Mouse (Mus musculus): Measurements from ENCODE around the gene Armc9. TPM values are rescaled to one million over a fixed set of nuclear protein-coding genes. Genes with fewer than 3 reads are reported as not detected.

The Armc9 gene
- polyA plus RNA-seq, 1 experiment: 9.6 TPM

DNA sequence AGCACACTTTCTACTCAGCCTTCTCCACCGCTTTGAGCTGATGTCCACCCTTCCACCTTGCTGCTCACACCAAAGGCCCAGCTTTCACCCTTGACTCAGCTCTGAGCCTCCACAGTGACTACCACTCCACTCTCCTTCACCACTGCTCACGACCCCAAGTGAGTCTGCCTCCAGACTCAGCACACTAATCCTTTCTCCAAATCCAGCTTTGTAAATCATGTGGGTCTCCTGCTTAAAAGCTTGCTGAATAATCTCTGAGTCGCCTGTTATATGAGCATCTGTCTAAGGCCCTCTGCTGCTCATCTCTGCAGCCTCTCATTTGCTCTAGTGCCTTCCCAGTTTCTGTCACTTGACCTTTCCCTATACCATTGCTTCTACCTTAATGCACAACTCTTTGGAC is 13.5 kb upstream of the Armc9 start:
- no peaks in the 10 kb centered on the region for H3K4me1 ChIP-seq (ENCODE audit: control insufficient read depth, insufficient read depth, low read length)
- no peak overlapping the region for H3K27ac ChIP-seq (ENCODE audit: control insufficient read depth, insufficient read depth, low read depth, low read length, poor library complexity)
- TF ChIP-seq POLR2A (IDR thresholded peaks at IDR 0.05; ENCODE audit: borderline replicate concordance, control insufficient read depth, low read depth, low read length): no peak
- no peak for TF ChIP-seq CTCF (IDR thresholded peaks at IDR 0.05; ENCODE audit: control insufficient read depth, insufficient read depth, low read length)
- WGBS: 76% methylated on average over 3 of the region's 3 CpGs
- no peak overlapping the region for H3K4me3 ChIP-seq (replicated peaks; ENCODE audit: control insufficient read depth, low read depth, low read length)

DNA sequence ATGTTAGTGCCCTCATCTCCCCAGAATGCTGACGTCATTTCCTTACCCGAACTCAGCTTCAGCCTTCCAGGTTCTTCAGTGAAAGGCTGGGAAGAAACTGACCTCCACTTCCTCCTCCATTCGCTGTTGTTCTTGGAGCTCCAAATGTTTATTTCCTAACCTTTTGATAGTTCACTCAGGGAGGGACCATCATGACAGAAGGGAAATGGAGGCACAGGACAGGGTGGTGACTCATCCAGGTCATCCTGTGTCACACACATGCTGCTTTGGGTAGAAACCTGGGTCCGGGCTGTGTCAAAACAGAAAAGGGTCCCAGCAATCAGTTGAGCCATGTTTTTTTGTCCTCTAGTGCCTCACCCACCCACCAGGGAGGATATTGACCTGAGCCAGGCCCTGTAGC is 11.4 kb upstream of the Armc9 start:
- TF ChIP-seq POLR2A (IDR thresholded peaks at IDR 0.05; ENCODE audit: borderline replicate concordance, control insufficient read depth, low read depth, low read length) (no peak), CTCF (IDR thresholded peaks at IDR 0.05; ENCODE audit: control insufficient read depth, insufficient read depth, low read length) (no peak)
- Histone ChIP-seq H3K4me3 (replicated peaks; ENCODE audit: control insufficient read depth, low read depth, low read length) (no peak overlapping the region), H3K4me1 (ENCODE audit: control insufficient read depth, insufficient read depth, low read length) (no peaks in the 10 kb centered on the region), H3K27ac (ENCODE audit: control insufficient read depth, insufficient read depth, low read depth, low read length, poor library complexity) (no peak overlapping the region)
- WGBS: 64% methylated on average over 4 of the region's 4 CpGs

DNA sequence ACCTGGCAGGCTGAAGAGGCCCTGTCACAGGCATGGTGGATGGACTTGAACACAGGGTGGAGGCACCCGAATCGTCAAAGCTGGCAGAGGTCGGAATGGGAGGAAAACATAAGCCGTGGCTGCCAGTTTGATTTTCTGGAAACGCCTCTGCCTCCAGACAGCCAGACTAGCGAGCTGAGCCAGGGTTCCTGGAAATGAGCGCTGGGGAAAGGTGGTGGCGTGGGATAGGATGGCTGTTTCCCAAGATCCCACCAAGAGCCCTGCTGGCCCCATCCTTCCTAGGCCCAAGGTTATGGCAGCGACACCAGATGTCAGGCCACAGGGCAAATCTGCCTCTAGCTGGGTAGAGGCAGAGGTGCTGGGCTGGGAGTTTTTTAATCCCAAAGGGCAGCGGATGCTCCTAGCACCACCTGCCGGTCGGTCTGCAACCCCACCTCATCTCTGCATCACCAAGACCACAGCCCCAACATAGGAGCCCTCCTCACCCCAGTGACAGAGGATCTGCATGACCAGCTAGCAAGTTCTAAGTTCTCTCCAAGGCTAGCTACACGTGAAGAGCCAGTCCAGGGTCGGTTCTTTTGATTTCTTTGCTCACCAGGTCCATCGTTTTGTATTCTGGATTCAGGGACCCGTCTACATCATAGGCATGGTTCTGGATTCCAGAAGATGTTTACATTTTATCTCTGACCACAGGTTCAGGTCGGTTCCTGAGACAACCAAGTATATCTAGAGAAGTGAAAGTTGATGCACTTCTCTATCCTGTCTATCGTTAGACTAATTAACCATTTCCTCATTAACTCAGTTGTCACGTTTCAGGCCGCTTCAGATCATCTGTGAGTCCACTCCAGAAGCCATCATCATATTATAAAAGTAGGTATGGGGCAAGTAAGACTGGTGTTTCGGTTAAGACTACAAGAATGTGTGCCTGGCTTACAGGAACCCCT is 10.3 kb upstream of the Armc9 start:
- WGBS: 75% methylated on average over 21 of the region's 21 CpGs
- TF ChIP-seq CTCF (IDR thresholded peaks at IDR 0.05; ENCODE audit: control insufficient read depth, insufficient read depth, low read length): no peak
- TF ChIP-seq POLR2A (IDR thresholded peaks at IDR 0.05; ENCODE audit: borderline replicate concordance, control insufficient read depth, low read depth, low read length): no peak
- no peak overlapping the region for H3K4me3 ChIP-seq (replicated peaks; ENCODE audit: control insufficient read depth, low read depth, low read length)
- H3K27ac ChIP-seq (ENCODE audit: control insufficient read depth, insufficient read depth, low read depth, low read length, poor library complexity): 0 out of 2 replicates have a peak overlapping the region, but pooled peaks have one; percentile 39
- no peaks in the 10 kb centered on the region for H3K4me1 ChIP-seq (ENCODE audit: control insufficient read depth, insufficient read depth, low read length)

DNA sequence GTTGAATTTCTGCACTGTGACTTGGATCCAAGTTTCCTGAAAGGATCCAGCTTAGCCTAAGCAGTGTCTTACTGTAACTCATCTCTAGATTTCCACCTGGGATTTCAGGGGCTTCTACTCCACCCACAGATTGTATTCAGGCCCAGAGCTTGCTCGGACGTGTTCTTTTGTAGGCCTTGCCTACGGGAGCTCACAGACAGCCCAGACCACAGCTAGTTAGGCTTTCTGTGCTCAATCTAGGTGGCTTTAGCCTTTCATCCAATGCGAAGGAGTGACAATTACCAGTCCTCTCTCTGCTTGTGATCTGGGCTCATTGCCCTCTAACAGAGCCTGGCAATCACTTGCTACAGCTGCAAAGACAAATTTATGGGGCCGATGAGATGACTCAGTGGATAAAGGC is 8.3 kb upstream of the Armc9 start:
- 84% methylated on average over 5 of the region's 5 CpGs for WGBS
- Histone ChIP-seq H3K4me3 (replicated peaks; ENCODE audit: control insufficient read depth, low read depth, low read length) (no peak overlapping the region), H3K4me1 (ENCODE audit: control insufficient read depth, insufficient read depth, low read length) (no peaks in the 10 kb centered on the region), H3K27ac (ENCODE audit: control insufficient read depth, insufficient read depth, low read depth, low read length, poor library complexity) (no peak overlapping the region)
- TF ChIP-seq CTCF (IDR thresholded peaks at IDR 0.05; ENCODE audit: control insufficient read depth, insufficient read depth, low read length): no peak
- TF ChIP-seq POLR2A (IDR thresholded peaks at IDR 0.05; ENCODE audit: borderline replicate concordance, control insufficient read depth, low read depth, low read length): no peak

DNA sequence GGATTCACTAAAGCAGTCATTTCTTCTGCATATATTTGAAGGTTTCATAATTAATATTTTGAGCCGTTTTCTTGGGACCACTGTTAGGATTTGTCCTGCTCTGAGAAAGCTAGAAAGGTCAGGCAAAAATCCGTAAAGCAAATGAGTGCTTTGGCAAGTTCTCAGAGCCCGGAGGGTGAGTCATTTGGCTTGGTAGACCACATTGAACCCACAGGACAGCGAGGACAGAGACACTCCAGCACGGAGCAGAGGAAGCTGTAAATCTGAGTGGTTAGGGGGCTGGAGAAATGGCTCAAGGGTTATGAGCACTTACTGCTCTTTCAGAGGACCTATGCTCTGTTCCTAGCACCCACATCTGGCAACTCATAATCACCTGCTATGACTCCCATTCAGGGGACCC is 7.0 kb upstream of the Armc9 start:
- no peaks in the 10 kb centered on the region for H3K4me1 ChIP-seq (ENCODE audit: control insufficient read depth, insufficient read depth, low read length)
- 17% methylated on average over 5 of the region's 5 CpGs for WGBS
- H3K27ac ChIP-seq (ENCODE audit: control insufficient read depth, insufficient read depth, low read depth, low read length, poor library complexity): no peak overlapping the region
- no peak overlapping the region for H3K4me3 ChIP-seq (replicated peaks; ENCODE audit: control insufficient read depth, low read depth, low read length)
- TF ChIP-seq CTCF (IDR thresholded peaks at IDR 0.05; ENCODE audit: control insufficient read depth, insufficient read depth, low read length): no peak
- no peak for TF ChIP-seq POLR2A (IDR thresholded peaks at IDR 0.05; ENCODE audit: borderline replicate concordance, control insufficient read depth, low read depth, low read length)

- TF ChIP-seq POLR2A (IDR thresholded peaks at IDR 0.05; ENCODE audit: borderline replicate concordance, control insufficient read depth, low read depth, low read length) (no peak), CTCF (IDR thresholded peaks at IDR 0.05; ENCODE audit: control insufficient read depth, insufficient read depth, low read length) (no peak)
- no peak overlapping the region for H3K4me3 ChIP-seq (replicated peaks; ENCODE audit: control insufficient read depth, low read depth, low read length)
- WGBS: 66% methylated on average over 9 of the region's 9 CpGs
These were observed 6.4 kb upstream of the Armc9 start for GRCm38 (mm10) chr1:86148161-86148560.

DNA sequence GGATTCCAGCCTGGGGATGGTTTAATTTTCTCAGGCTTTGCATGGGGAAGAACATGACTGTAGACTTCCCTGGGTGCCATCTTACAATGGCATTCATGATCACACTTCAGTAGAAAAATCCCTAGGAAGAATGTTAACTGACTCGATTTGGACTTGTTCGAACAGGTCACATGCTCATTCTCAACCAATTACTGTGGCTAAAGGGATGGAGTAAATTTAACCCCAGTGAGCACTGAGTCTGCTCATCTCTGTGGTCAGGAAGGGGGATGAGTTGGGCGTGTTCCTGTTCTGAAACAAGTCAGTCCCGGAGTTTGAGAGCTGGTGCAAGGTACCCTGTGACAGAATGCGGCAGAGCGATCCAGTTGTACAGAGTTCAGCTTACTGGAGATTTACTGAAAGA is 3.7 kb upstream of the Armc9 start:
- WGBS: 64% methylated on average over 6 of the region's 6 CpGs
- no peak for TF ChIP-seq POLR2A (IDR thresholded peaks at IDR 0.05; ENCODE audit: borderline replicate concordance, control insufficient read depth, low read depth, low read length)
- no peak for TF ChIP-seq CTCF (IDR thresholded peaks at IDR 0.05; ENCODE audit: control insufficient read depth, insufficient read depth, low read length)
- Histone ChIP-seq H3K27ac (ENCODE audit: control insufficient read depth, insufficient read depth, low read depth, low read length, poor library complexity) (no peak overlapping the region), H3K4me1 (ENCODE audit: control insufficient read depth, insufficient read depth, low read length) (peaks cover 1% of the 10 kb centered on the region), H3K4me3 (replicated peaks; ENCODE audit: control insufficient read depth, low read depth, low read length) (no peak overlapping the region)

More at GRCm38 (mm10) chr1:86148161-86148560, 6.4 kb upstream of the Armc9 start:
- Histone ChIP-seq H3K27ac (ENCODE audit: control insufficient read depth, insufficient read depth, low read depth, low read length, poor library complexity) (no peak overlapping the region), H3K4me1 (ENCODE audit: control insufficient read depth, insufficient read depth, low read length) (no peaks in the 10 kb centered on the region)

GRCm38 (mm10) chr1:86151376-86151775 is 3.2 kb upstream of the Armc9 start:
- WGBS: 67% methylated on average over 7 of the region's 7 CpGs
- Histone ChIP-seq H3K27ac (ENCODE audit: control insufficient read depth, insufficient read depth, low read depth, low read length, poor library complexity) (no peak overlapping the region), H3K4me1 (ENCODE audit: control insufficient read depth, insufficient read depth, low read length) (peaks cover 1% of the 10 kb centered on the region), H3K4me3 (replicated peaks; ENCODE audit: control insufficient read depth, low read depth, low read length) (no peak overlapping the region)
- TF ChIP-seq POLR2A (IDR thresholded peaks at IDR 0.05; ENCODE audit: borderline replicate concordance, control insufficient read depth, low read depth, low read length) (no peak), CTCF (IDR thresholded peaks at IDR 0.05; ENCODE audit: control insufficient read depth, insufficient read depth, low read length) (no peak)
